Mouse (Mus musculus): ENCODE measurements around the gene AB124611.

DNA sequence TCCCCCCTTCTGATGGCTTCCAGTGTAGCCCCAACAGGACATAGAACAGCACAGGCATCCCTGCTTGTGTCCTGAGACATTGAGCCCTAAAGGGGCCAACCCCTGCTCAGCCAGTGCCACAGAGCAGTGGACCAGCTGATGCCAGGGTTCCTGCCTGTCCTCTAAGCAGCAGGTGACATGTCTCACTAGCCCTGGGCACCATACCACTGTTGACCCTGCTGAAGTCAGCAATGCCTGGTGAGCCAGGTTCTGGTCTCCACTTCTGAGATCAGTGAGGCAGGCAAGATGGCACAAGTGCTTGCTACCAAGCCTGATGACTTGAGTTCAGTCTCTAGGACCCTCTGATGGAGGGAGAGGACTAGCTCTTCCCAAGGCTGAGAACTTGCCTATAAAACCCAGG, 20.2 kb upstream of the AB124611 start:
- no peak for TF ChIP-seq POLR2A (IDR thresholded peaks at IDR 0.05; ENCODE audit: borderline replicate concordance, control insufficient read depth, low read depth, low read length)
- no peak for TF ChIP-seq CTCF (IDR thresholded peaks at IDR 0.05; ENCODE audit: control insufficient read depth, insufficient read depth, low read length)
